Mouse (Mus musculus) small intestine, adult 2 months (tissue): ENCODE results near the gene Olfr1406. TPM values are rescaled to one million over a fixed set of nuclear protein-coding genes. Genes with fewer than 3 reads are reported as not detected.
"Not testable (repeated sequence)": the region's sequence is repeated elsewhere in the genome, so short reads cannot be mapped to it uniquely, and the experiment has no call there.

Source experiments
- H3K27ac ChIP-seq: fragments of 200-500 bp; 2 replicates; pipeline ENCODE4 v1.5.1; 2012; ENCODE audit warnings: low read depth, low read length, control low read depth, inconsistent platforms; ENCODE audit not compliant: insufficient read depth
- H3K27me3 ChIP-seq: fragments of 200-500 bp; 2 replicates; pipeline ENCODE4 v1.6.1; 2012; ENCODE audit warnings: mild to moderate bottlenecking, moderate library complexity, low read length, inconsistent platforms; ENCODE audit not compliant: control insufficient read depth, insufficient read depth
- H3K36me3 ChIP-seq: fragments of 200-500 bp; 2 replicates; pipeline ENCODE4 v1.6.1; 2012; ENCODE audit warnings: mild to moderate bottlenecking, low read length, control low read depth, inconsistent platforms; ENCODE audit not compliant: control insufficient read depth, insufficient read depth
- H3K4me1 ChIP-seq: fragments of 200-500 bp; 2 replicates; pipeline ENCODE4 v1.6.1; 2012; ENCODE audit warnings: low read length, inconsistent platforms, mixed read lengths; ENCODE audit not compliant: control insufficient read depth, insufficient read depth, insufficient read length
- H3K4me3 ChIP-seq: fragments of 200-500 bp; 2 replicates; pipeline ENCODE4 v1.5.1; 2012; ENCODE audit warnings: low read depth, mild to moderate bottlenecking, control low read depth, inconsistent platforms, low read length, moderate library complexity
- CTCF ChIP-seq: fragments of 200-500 bp; IDR thresholded peaks from 2 replicates; pipeline ENCODE4 v1.5.1; 2012; ENCODE audit warnings: low read depth, mild to moderate bottlenecking, control low read depth, inconsistent platforms, low read length, moderate library complexity, mixed read lengths; ENCODE audit not compliant: insufficient replicate concordance, insufficient read length; ENCODE audit errors: extremely low read depth
- POLR2A ChIP-seq: fragments of 200-500 bp; IDR thresholded peaks from 2 replicates; pipeline ENCODE4 v1.6.1; 2012; ENCODE audit warnings: low read depth, mild to moderate bottlenecking, control low read depth, inconsistent platforms, low read length, moderate library complexity
- WGBS: fragments of 180-500 bp; shearing (Covaris S2); methylation state at CpG from one replicate; pipeline ENCODE4 v1.1.7; 2018; 5-methylcytosine and 5-hydroxymethylcytosine counted together
- polyA plus RNA-seq: library from polyadenylated mRNA; depleted of rRNA; stranded (reverse); fragments of >200 nt; gene quantifications from 2 replicates; pipeline ENCODE4 v1.2.3, GENCODE M21; 2012; rRNA removed

Gene Olfr1406
- not detected in 2 replicates for polyA plus RNA-seq

GRCm38 (mm10) chr1:173190540-173190939 is at the start of gene Olfr1406:
Olfr1406 (minus strand) TSS chr1:173190640.
- no peaks in the 10 kb centered on the region for H3K4me1 ChIP-seq
- no peak for TF ChIP-seq POLR2A
- no peak for TF ChIP-seq CTCF
- H3K27ac ChIP-seq, result no peak within 1 kb of the TSS
- no peaks in the 10 kb centered on the region for H3K27me3 ChIP-seq
- 49% methylated on average over 3 of the region's 3 CpGs for WGBS
- no peak within 1 kb of the TSS for H3K4me3 ChIP-seq
- H3K36me3 ChIP-seq, result no peaks in the 10 kb centered on the region

GRCm38 (mm10) chr1:173237004-173237403 is 46.6 kb upstream of the Olfr1406 start:
- 85% methylated on average over 1 of the region's 1 CpGs for WGBS
- H3K4me3 ChIP-seq, H3K27ac ChIP-seq, H3K4me1 ChIP-seq, H3K27me3 ChIP-seq, H3K36me3 ChIP-seq: not testable (repeated sequence)

- Histone ChIP-seq H3K36me3 (no peaks in the 10 kb centered on the region), H3K27me3 (no peaks in the 10 kb centered on the region), H3K4me1 (no peaks in the 10 kb centered on the region), H3K27ac (no peak within 1 kb of the TSS), H3K4me3 (no peak within 1 kb of the TSS)
- TF ChIP-seq POLR2A, result no peak
- TF ChIP-seq CTCF, result no peak
- WGBS, result 51% methylated on average over 2 of the region's 2 CpGs
These were observed 36.6 kb upstream of the Olfr1406 start, which contains the start of gene Fcer1a for GRCm38 (mm10) chr1:173227081-173227480. Fcer1a (minus strand) TSS chr1:173227214.

- H3K27ac ChIP-seq, result no peak overlapping the region
- H3K4me3 ChIP-seq, result no peak overlapping the region
- WGBS, result 81% methylated on average over 3 of the region's 3 CpGs
- H3K4me1 ChIP-seq, result no peaks in the 10 kb centered on the region
- H3K36me3 ChIP-seq, result no peaks in the 10 kb centered on the region
- no peaks in the 10 kb centered on the region for H3K27me3 ChIP-seq
- no peak for TF ChIP-seq CTCF
These were observed 26.0 kb upstream of the Olfr1406 start for GRCm38 (mm10) chr1:173216481-173216880.

GRCm38 (mm10) chr1:173212092-173212491 is 21.7 kb upstream of the Olfr1406 start, which contains the start of gene Olfr1404:
Olfr1404 (plus strand) TSS chr1:173212392.
- Histone ChIP-seq H3K27ac (no peak within 1 kb of the TSS), H3K36me3 (no peaks in the 10 kb centered on the region), H3K27me3 (no peaks in the 10 kb centered on the region), H3K4me3 (no peak within 1 kb of the TSS), H3K4me1 (no peaks in the 10 kb centered on the region)
- 74% methylated on average over 5 of the region's 5 CpGs for WGBS
- TF ChIP-seq CTCF, result no peak
- TF ChIP-seq POLR2A, result no peak

- Histone ChIP-seq H3K4me3 (no peak within 1 kb of the TSS), H3K36me3 (no peaks in the 10 kb centered on the region), H3K4me1 (no peaks in the 10 kb centered on the region), H3K27me3 (no peaks in the 10 kb centered on the region), H3K27ac (no peak within 1 kb of the TSS)
- no peak for TF ChIP-seq CTCF
- no peak for TF ChIP-seq POLR2A
- 82% methylated on average over 5 of the region's 5 CpGs for WGBS
These were observed 7.1 kb upstream of the Olfr1406 start, which contains the start of gene Olfr218 for GRCm38 (mm10) chr1:173197508-173197907. Olfr218 (plus strand) TSS chr1:173197808.

GRCm38 (mm10) chr1:173196359-173196758 is 5.9 kb upstream of the Olfr1406 start:
- Histone ChIP-seq H3K4me3 (no peak overlapping the region), H3K27me3 (no peaks in the 10 kb centered on the region), H3K36me3 (no peaks in the 10 kb centered on the region), H3K27ac (no peak overlapping the region), H3K4me1 (no peaks in the 10 kb centered on the region)
- 73% methylated on average over 2 of the region's 2 CpGs for WGBS
- TF ChIP-seq POLR2A, result no peak
- TF ChIP-seq CTCF, result no peak

- Histone ChIP-seq H3K27me3 (no peaks in the 10 kb centered on the region), H3K4me3 (no peak overlapping the region), H3K36me3 (no peaks in the 10 kb centered on the region), H3K4me1 (no peaks in the 10 kb centered on the region), H3K27ac (no peak overlapping the region)
- 57% methylated on average over 3 of the region's 3 CpGs for WGBS
- TF ChIP-seq CTCF, result no peak
- no peak for TF ChIP-seq POLR2A
These were observed 1.6 kb upstream of the Olfr1406 start for GRCm38 (mm10) chr1:173192059-173192458.
